ENCODE assay signal across 9 mouse cellular contexts in the genomic region with DNA sequence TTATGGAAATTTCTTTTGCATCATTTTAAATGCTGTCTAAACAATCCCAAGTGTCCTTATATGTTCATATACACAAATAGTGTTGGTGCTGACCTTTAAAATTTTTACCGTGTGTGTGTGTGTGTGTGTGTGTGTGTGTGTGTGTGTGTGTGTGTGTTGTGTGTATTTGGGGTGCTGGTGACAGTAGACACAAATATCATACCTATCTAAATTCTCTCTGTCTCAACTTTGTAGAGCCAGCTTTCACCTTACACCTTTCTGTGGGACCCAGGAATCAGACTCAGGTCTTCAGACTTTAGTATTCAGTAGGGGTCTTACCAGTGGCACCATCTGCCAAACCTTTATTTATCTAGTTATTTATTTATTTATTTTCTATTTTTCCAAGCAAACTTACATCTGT. TPM values are rescaled to one million over a fixed set of nuclear protein-coding genes. Genes with fewer than 3 reads are reported as not detected.
DNase-seq lines count a peak whose midpoint lies in the region; ATAC-seq and TF ChIP-seq lines count a peak whose summit lies in the region.
"Had no signal": no experiment of that assay in that cellular context is flagged by ENCODE, and none has a peak within 500 bp of the region (broad histone marks: within the 10 kb centered on the region; RNA-seq: fewer than 3 reads in every experiment).

No protein-coding gene starts in this region.

- no peak overlapping the region for H3K27ac ChIP-seq in left cerebral cortex, adult 2 months
- H3K27ac ChIP-seq in forebrain, embryonic 14.5 days (ENCODE audit: low read depth, low read length) = no peak overlapping the region
- peak overlapping the region; percentile 99; the same call in 1 of the 2 replicates for H3K27ac ChIP-seq in limb, embryonic 10.5 days

- peak overlapping the region; percentile 96 for H3K4me2 ChIP-seq in forebrain, embryonic 14.5 days (ENCODE audit: low read length)
- H3K4me2 ChIP-seq in myocyte (ENCODE audit: low read depth) = peak overlapping the region; percentile 65

- H3K79me2 ChIP-seq in myocyte (ENCODE audit: control insufficient read depth, insufficient read depth) = peaks cover 32% of the 10 kb centered on the region

- H3K27me3 ChIP-seq in forebrain, embryonic 14.5 days (replicated peaks; ENCODE audit: control insufficient read depth, insufficient read depth, low read length) = no peaks in the 10 kb centered on the region
- H3K27me3 ChIP-seq in limb, embryonic 10.5 days (ENCODE audit: low read depth, poor library complexity, severe bottlenecking) = 0 out of 2 replicates have a peak, but pooled peaks cover 3% of the 10 kb centered on the region
- H3K27me3 ChIP-seq in myocyte (ENCODE audit: control insufficient read depth, insufficient read depth, insufficient read length) = no peaks in the 10 kb centered on the region
- H3K27me3 ChIP-seq: Patski had no signal

- no peak overlapping the region for H3K9ac ChIP-seq in forebrain, embryonic 14.5 days (ENCODE audit: low read length)

- peak overlapping the region; percentile 62 for H3ac ChIP-seq in myocyte (ENCODE audit: control insufficient read depth, insufficient read length)

- TF ChIP-seq CTCF in left cerebral cortex, adult 2 months (IDR thresholded peaks at IDR 0.05) = no peak

- 36% methylated on average over 1 of the region's 1 CpGs for WGBS in forebrain, embryonic 14.5 days
- whole genome bisulfite sequencing in limb, embryonic 10.5 days = 32% methylated on average over 1 of the region's 1 CpGs

- no peaks in the 10 kb centered on the region for H3K9me3 ChIP-seq in forebrain, embryonic 14.5 days (replicated peaks; ENCODE audit: control insufficient read depth, low read length)
- no peaks in the 10 kb centered on the region for H3K9me3 ChIP-seq in limb, embryonic 10.5 days (replicated peaks)

- H3K4me3 ChIP-seq in left cerebral cortex, adult 2 months = peak overlapping the region; percentile 57
- H3K4me3 ChIP-seq in forebrain, embryonic 14.5 days (ENCODE audit: low read depth, low read length) = peak overlapping the region; percentile 69; the same call in 1 of the 2 replicates
- H3K4me3 ChIP-seq in limb, embryonic 10.5 days = peak overlapping the region; percentile 83
- peak overlapping the region; percentile 76 for H3K4me3 ChIP-seq in myocyte

- intact Hi-C loops in left cerebral cortex, adult 2 months (cut with DNase I) = loop anchor here (2.0 to 5.0 kb wide), 4 partner anchors 41 to 178 kb away; no protein-coding TSS in a partner anchor
- intact Hi-C loops in left cerebral cortex, postnatal 4 days (cut with DNase I) = no loop called here
- intact Hi-C loops in gastrocnemius, postnatal 36 days (cut with DNase I) = loop anchor here (2.0 to 10.0 kb wide), 4 partner anchors 53 to 185 kb away; no protein-coding TSS in a partner anchor

- H3K4me1 ChIP-seq in forebrain, embryonic 14.5 days (ENCODE audit: control insufficient read depth, insufficient read depth, low read length) = peaks cover 9% of the 10 kb centered on the region; the same call in 1 of the 2 replicates
- peaks cover 23% of the 10 kb centered on the region for H3K4me1 ChIP-seq in limb, embryonic 10.5 days

- no peaks in the 10 kb centered on the region for H3K36me3 ChIP-seq in forebrain, embryonic 14.5 days (ENCODE audit: control insufficient read depth, insufficient read depth, low read length)
- no peaks in the 10 kb centered on the region for H3K36me3 ChIP-seq in limb, embryonic 10.5 days
- H3K36me3 ChIP-seq in myocyte (ENCODE audit: control insufficient read depth, insufficient read depth) = no peaks in the 10 kb centered on the region

- DNase-seq in left cerebral cortex, adult 2 months (ENCODE audit: extremely low spot score in 1 of 2, low spot score in 2 of 2) = no peak
- no peak for DNase-seq in left cerebral cortex, postnatal 4 days
- no peak for DNase-seq in forebrain, embryonic 14.5 days (ENCODE audit: low spot score)
- no peak for DNase-seq in limb, embryonic 10.5 days (ENCODE audit: low spot score)
- no peak for DNase-seq in ovary, postnatal 36 days (ENCODE audit: low spot score)
- no peak for DNase-seq in right cerebral cortex, adult 18-20 months
- no peak for DNase-seq in gastrocnemius, postnatal 36 days

- no peak for ATAC-seq in forebrain, embryonic 14.5 days

- TF ChIP-seq POLR2A in myocyte (IDR thresholded peaks at IDR 0.05; ENCODE audit: insufficient read length, low read depth) = no peak

TF ChIP-seq in myocyte, 11 proteins besides CTCF, POLR2A, EP300 and RAD21:
- TF ChIP-seq MYOD1 (IDR thresholded peaks at IDR 0.05; ENCODE audit: control insufficient read depth in 1 of 3, insufficient read length in 2 of 3, low read depth in 2 of 3) (no peak), SRF (IDR thresholded peaks at IDR 0.05; ENCODE audit: control insufficient read depth, insufficient read length, low read depth) (no peak), TCF3 (IDR thresholded peaks at IDR 0.05; ENCODE audit: insufficient read length, low read depth) (no peak), REST (IDR thresholded peaks at IDR 0.05; ENCODE audit: insufficient read depth, insufficient read length) (no peak), POLR2AphosphoS2 (IDR thresholded peaks at IDR 0.05; ENCODE audit: insufficient read length, low read depth) (no peak), MAX (IDR thresholded peaks at IDR 0.05; ENCODE audit: low read depth) (no peak), E2F4 (IDR thresholded peaks at IDR 0.05; ENCODE audit: insufficient read depth) (no peak), TCF12 (IDR thresholded peaks at IDR 0.05; ENCODE audit: insufficient read depth, poor library complexity, severe bottlenecking) (no peak), USF1 (IDR thresholded peaks at IDR 0.05; ENCODE audit: low read depth) (no peak), MYOG (IDR thresholded peaks at IDR 0.05; ENCODE audit: control insufficient read depth in 1 of 3, insufficient read depth in 1 of 3, insufficient read length in 2 of 3, low read depth in 2 of 3) (no peak), CEBPB (IDR thresholded peaks at IDR 0.05; ENCODE audit: insufficient read depth, poor library complexity, severe bottlenecking) (no peak)

RNA-seq across cellular contexts. Expression of gene Utrn, which starts 0.7 kb away (rescaled TPM):
- 10 to 100 TPM; 65.4 to 69.3 TPM for total RNA-seq in left cerebral cortex, adult 2 months (2021)
- 10 to 100 TPM; 32.1 to 34.6 TPM for total RNA-seq in left cerebral cortex, postnatal 4 days (2021)
- 7.2 and 15.8 TPM in 2 replicates for polyA plus RNA-seq in forebrain, embryonic 14.5 days (2014; fragmentation: Nextera tagmentation; extraction: Ambion mirVana)
- 40.2 and 49.0 TPM in 2 replicates for polyA plus RNA-seq in limb, embryonic 10.5 days (2016; fragmentation: Nextera tagmentation; extraction: Ambion mirVana)
- polyA plus RNA-seq in myocyte (2012; fragmentation: generic; extraction: Trizol) = 13.9 TPM
- 10 to 100 TPM; 21.8 to 21.9 TPM for total RNA-seq in gastrocnemius, postnatal 36 days (2021)
